Mouse (Mus musculus) forebrain, embryonic 10.5 days (tissue): ENCODE data around the gene Ascc3. TPM values are rescaled to one million over a fixed set of nuclear protein-coding genes. Genes with fewer than 3 reads are reported as not detected.

Experiments
- DNase-seq: peaks from one replicate; pipeline ENCODE4 v3.0.0-alpha.2; 2017; ENCODE audit warnings: low spot score; ENCODE audit errors: extremely low spot score
- H3K27ac ChIP-seq: fragments of 300-500 bp; sonication (generic); 2 replicates; pipeline ENCODE4 v1.5.1; 2016; ENCODE audit warnings: mild to moderate bottlenecking
- H3K27me3 ChIP-seq: fragments of 300-500 bp; sonication (generic); 2 replicates; pipeline ENCODE4 v1.6.1; 2016; ENCODE audit warnings: mild to moderate bottlenecking; ENCODE audit not compliant: poor library complexity, severe bottlenecking
- H3K36me3 ChIP-seq: fragments of 300-500 bp; sonication (generic); replicated peaks from 2 replicates; pipeline ENCODE4 v1.6.1; 2016; ENCODE audit warnings: mild to moderate bottlenecking, moderate library complexity
- H3K4me1 ChIP-seq: fragments of 300-500 bp; sonication (generic); 2 replicates; pipeline ENCODE4 v1.6.1; 2016
- H3K4me3 ChIP-seq: fragments of 300-500 bp; sonication (generic); 2 replicates; pipeline ENCODE4 v1.5.1; 2016; ENCODE audit warnings: mild to moderate bottlenecking, moderate library complexity
- H3K9me3 ChIP-seq: fragments of 300-500 bp; sonication (generic); 2 replicates; pipeline ENCODE4 v1.6.1; 2016; ENCODE audit warnings: mild to moderate bottlenecking, moderate library complexity
- WGBS: fragments of 180-500 bp; shearing (Covaris S2); methylation state at CpG from one replicate; pipeline ENCODE4 v1.1.7; 2016; 5-methylcytosine and 5-hydroxymethylcytosine counted together
- polyA plus RNA-seq: library from polyadenylated mRNA; unstranded; fragments of >200 nt; fragmentation: Nextera tagmentation; extraction: Ambion mirVana; gene quantifications from 2 replicates; pipeline ENCODE4 v1.2.1, GENCODE M21; 2016

The Ascc3 gene
- polyA plus RNA-seq, 1 experiment from 2014 or later, result 19.4 TPM

DNA sequence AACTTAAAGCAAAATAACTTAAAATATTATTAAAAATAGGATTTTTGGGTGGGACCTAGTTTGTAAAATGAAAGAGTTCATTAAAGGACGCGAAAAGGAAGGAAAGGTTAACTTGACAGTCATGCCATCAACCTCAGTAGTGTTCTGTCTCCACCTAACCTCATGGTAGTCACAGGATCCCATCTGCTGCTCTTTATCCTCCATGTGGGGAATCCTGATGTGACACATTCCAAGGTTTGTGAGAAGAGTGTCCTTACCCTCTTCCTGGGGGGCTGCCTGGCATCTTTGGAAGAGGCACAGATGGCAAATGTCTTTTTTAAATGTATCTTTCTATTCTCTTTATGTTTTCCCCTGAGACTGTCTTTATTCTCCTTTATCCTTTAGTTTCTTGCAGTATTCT, 181.4 kb downstream of the Ascc3 start:
- Histone ChIP-seq H3K36me3 (no peaks in the 10 kb centered on the region), H3K4me3 (no peak overlapping the region), H3K27me3 (no peaks in the 10 kb centered on the region; the same call in 1 of the 2 replicates), H3K27ac (no peak overlapping the region), H3K4me1 (peaks cover 16% of the 10 kb centered on the region), H3K9me3 (no peaks in the 10 kb centered on the region)
- DNase-seq, result no peak
- 89% methylated on average over 2 of the region's 2 CpGs for WGBS

DNA sequence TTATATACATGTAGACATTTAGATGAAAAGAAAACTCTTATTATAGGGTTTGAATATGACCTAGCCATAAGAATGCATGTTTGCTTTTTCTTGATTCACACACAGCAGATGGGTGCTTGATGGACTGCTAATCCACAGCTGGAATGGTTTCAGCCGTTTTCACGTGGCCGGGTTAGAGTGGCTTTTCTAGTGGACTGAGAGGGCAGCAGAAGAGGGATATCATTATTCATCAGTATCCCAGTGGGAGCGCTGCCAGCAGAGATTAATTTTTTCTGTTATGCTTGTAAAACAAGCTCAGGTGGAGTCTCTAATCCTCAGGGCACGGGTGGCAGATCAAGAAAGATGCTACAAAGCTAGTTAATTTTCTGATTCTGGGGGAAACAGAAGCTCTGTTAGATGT, 200.4 kb downstream of the Ascc3 start:
- no peak overlapping the region for H3K4me3 ChIP-seq
- 71% methylated on average over 5 of the region's 5 CpGs for WGBS
- no peak for DNase-seq

DNA sequence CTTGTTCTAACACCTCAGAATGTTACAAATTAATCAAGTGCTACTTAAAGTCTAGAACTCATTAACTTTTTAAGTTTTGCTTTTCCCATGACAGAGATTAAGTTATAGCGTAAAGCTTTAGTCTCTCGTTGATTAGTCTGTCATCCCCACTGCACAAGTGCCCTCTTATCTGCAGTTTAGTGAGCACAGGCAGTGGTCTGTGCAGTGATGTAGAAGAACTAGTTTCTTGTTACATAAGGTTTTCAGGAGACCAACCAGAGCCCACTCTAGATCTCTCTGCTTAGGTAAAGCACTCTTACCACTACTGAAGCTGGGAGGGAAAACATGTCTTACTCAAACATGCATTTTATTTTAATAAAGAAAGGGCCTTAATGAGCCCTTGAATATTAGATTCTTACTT, 209.1 kb downstream of the Ascc3 start:
- no peak for DNase-seq
- no peaks in the 10 kb centered on the region for H3K9me3 ChIP-seq
- no peaks in the 10 kb centered on the region for H3K27me3 ChIP-seq
- 32% methylated on average over 2 of the region's 2 CpGs for WGBS
- 0 out of 2 replicates have a peak overlapping the region, but pooled peaks have one; percentile 5 for H3K27ac ChIP-seq
- H3K4me3 ChIP-seq, result no peak overlapping the region
- peaks cover 31% of the 10 kb centered on the region for H3K4me1 ChIP-seq
- no peaks in the 10 kb centered on the region for H3K36me3 ChIP-seq

More for the DNA sequence above, 200.4 kb downstream of the Ascc3 start:
- Histone ChIP-seq H3K27me3 (no peaks in the 10 kb centered on the region), H3K4me1 (no peaks in the 10 kb centered on the region), H3K27ac (no peak overlapping the region), H3K36me3 (no peaks in the 10 kb centered on the region), H3K9me3 (no peaks in the 10 kb centered on the region)

DNA sequence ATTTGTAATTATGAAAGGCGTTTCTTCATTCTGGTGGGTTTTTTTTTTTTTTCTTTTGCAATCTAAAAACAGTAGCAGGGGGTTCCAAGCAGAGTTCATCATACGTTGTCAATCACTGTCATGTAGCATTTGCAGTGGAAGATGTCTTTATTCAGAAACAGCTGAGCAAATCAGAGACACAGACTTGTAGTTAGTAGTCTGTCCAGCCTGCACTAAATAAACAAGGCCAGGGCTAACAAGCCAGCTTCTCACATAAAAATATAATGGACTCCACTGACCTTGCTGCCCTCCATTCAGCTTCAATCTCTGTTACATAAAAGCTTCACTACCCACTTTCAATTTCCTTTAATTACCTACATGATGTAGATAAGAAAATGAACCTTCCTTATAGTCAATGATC, 209.9 kb downstream of the Ascc3 start:
- Histone ChIP-seq H3K27me3 (no peaks in the 10 kb centered on the region), H3K4me3 (no peak overlapping the region), H3K9me3 (no peaks in the 10 kb centered on the region), H3K36me3 (no peaks in the 10 kb centered on the region), H3K27ac (0 out of 2 replicates have a peak overlapping the region, but pooled peaks have one; percentile 15), H3K4me1 (peaks cover 31% of the 10 kb centered on the region)
- WGBS, result 38% methylated on average over 2 of the region's 2 CpGs
- no peak for DNase-seq

DNA sequence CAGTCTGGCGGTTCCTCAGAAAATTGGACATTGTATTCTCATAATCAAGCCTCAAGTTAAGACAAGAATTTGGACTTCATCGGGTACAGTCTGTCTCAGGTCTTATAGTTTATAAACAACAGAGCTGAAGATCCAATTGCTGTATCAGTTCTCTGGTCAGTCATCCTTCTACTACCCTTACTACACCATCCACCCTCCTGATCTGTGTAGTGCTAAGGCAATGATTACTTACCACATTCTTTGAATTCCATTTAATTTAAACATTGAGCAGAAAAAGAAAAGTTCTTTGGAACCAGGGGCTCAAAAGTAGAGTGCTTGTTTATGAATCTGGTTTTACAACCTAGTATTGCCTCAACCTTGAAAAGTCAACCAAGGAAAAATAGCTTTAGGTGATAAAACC, 213.7 kb downstream of the Ascc3 start:
- WGBS, result 93% methylated on average over 2 of the region's 2 CpGs
- Histone ChIP-seq H3K27ac (no peak overlapping the region), H3K4me1 (peaks cover 24% of the 10 kb centered on the region), H3K27me3 (no peaks in the 10 kb centered on the region), H3K4me3 (no peak overlapping the region), H3K36me3 (no peaks in the 10 kb centered on the region), H3K9me3 (no peaks in the 10 kb centered on the region)
- DNase-seq, result no peak

DNA sequence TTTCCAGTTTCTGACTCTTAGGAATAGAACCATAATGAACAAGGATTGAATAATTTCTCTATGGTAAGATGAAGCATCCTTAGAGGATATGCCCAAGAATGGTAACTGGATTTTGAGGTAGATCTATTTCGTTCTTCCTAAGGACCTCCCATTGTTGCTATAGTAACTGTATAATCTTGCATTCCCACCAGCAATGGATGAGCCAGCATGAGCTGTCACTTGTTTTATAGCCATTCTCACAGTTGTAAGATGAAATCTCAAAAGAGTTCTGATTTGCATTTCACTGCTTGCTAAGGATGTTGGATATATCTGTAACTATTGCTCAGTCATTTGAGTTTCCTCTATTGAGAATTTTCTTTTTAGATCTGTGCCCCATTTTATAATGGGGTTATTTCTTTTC, 229.9 kb downstream of the Ascc3 start:
- Histone ChIP-seq H3K36me3 (no peaks in the 10 kb centered on the region; the same call in 1 of the 2 replicates), H3K9me3 (no peaks in the 10 kb centered on the region), H3K4me3 (no peak overlapping the region), H3K27me3 (no peaks in the 10 kb centered on the region), H3K4me1 (no peaks in the 10 kb centered on the region), H3K27ac (no peak overlapping the region)
- 89% methylated on average over 1 of the region's 1 CpGs for WGBS
- DNase-seq, result no peak

DNA sequence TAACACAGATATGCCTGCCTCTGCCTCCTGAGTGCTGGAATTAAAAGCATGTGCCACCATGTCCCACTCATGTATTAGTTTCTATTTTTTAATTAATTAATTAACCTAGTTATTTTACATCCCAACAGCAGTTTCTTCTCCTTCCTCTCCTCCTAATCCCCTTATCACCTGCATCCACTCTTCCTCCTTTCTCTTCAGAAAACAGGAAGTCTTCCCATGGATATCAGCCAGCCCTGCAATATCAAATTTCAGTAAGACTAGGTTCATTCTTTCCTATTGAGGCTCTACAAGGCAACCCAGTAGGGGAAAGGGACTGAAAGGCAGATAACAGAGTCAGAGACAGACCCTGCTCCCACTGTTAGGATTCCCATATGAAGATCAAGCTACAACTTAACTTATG, 234.4 kb downstream of the Ascc3 start:
- DNase-seq, result no peak

DNA sequence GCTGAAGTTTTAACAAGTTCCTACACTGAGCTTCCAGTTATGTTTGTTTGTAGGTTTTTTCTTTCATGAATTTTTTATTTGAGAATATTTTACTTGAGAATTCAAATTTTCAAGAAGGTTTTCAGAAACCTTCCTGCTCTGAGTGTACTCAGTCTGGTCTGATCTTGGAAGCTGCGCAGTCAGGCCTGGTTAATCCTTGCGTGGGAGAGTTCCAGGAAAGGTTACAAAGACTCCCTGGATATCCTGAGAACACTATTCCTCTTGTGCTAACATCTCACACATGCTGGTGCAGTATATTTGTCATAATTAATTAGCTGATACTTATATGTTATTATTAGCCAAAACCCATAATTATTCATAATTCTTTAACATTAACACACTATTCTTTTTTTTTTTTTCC, 242.1 kb downstream of the Ascc3 start:
- Histone ChIP-seq H3K27ac (no peak overlapping the region), H3K27me3 (no peaks in the 10 kb centered on the region), H3K4me1 (no peaks in the 10 kb centered on the region), H3K4me3 (no peak overlapping the region), H3K36me3 (0 out of 2 replicates have a peak, but pooled peaks cover 3% of the 10 kb centered on the region), H3K9me3 (no peaks in the 10 kb centered on the region)
- 80% methylated on average over 2 of the region's 2 CpGs for WGBS
- no peak for DNase-seq

More for the DNA sequence above, 234.4 kb downstream of the Ascc3 start:
- H3K36me3 ChIP-seq, result peaks cover 3% of the 10 kb centered on the region; the same call in 1 of the 2 replicates
- no peak overlapping the region for H3K27ac ChIP-seq
- no peaks in the 10 kb centered on the region for H3K4me1 ChIP-seq
- no peaks in the 10 kb centered on the region for H3K27me3 ChIP-seq
- no peak overlapping the region for H3K4me3 ChIP-seq
- H3K9me3 ChIP-seq, result no peaks in the 10 kb centered on the region

DNA sequence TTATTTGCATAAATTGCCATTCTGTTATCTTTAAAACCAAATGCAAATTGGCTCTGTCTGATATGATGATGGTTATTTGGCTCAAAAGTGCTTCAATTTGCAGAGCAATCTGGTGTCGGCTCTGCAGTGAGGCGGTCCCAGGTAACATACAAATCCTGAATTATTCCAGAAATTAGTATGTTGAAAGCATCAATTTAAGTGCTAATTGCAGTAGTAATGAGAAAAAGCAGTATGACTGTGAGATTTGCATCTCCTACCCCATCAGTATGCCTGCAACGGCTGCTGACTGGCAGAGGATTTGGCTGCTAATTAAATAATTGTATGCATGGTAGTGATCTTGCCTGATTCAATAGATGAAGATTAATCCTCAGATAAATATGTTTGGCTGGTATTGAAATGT, 250.9 kb downstream of the Ascc3 start:
- no peak overlapping the region for H3K27ac ChIP-seq
- H3K9me3 ChIP-seq, result no peaks in the 10 kb centered on the region
- peaks cover 8% of the 10 kb centered on the region; the same call in 1 of the 2 replicates for H3K36me3 ChIP-seq
- H3K4me1 ChIP-seq, result no peaks in the 10 kb centered on the region
- DNase-seq, result no peak
- H3K4me3 ChIP-seq, result no peak overlapping the region
- H3K27me3 ChIP-seq, result no peaks in the 10 kb centered on the region
- 94% methylated on average over 3 of the region's 3 CpGs for WGBS

DNA sequence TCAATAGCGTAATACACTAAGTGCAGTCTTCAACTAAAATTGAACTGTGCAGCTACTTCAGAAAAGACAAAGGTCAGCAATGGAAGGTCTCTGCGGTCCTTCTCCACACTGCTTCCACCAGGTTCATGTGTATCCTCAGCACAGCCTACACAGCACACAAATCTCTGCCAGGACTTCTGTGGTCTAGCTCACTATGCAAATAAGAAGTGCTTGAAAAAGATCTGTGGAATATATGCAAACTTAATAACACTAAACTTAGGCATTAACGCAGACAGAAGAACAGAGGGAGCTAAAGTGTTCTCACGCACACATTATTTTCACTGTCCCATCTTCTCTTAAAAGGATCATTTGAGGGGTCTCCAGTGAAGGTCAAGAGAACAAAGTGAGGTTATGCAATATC, 275.7 kb downstream of the Ascc3 start:
- no peak for DNase-seq
- H3K9me3 ChIP-seq, result no peaks in the 10 kb centered on the region
- no peaks in the 10 kb centered on the region for H3K4me1 ChIP-seq
- H3K27me3 ChIP-seq, result no peaks in the 10 kb centered on the region
- H3K4me3 ChIP-seq, result no peak overlapping the region
- no peaks in the 10 kb centered on the region for H3K36me3 ChIP-seq
- 92% methylated on average over 4 of the region's 4 CpGs for WGBS
- no peak overlapping the region for H3K27ac ChIP-seq

DNA sequence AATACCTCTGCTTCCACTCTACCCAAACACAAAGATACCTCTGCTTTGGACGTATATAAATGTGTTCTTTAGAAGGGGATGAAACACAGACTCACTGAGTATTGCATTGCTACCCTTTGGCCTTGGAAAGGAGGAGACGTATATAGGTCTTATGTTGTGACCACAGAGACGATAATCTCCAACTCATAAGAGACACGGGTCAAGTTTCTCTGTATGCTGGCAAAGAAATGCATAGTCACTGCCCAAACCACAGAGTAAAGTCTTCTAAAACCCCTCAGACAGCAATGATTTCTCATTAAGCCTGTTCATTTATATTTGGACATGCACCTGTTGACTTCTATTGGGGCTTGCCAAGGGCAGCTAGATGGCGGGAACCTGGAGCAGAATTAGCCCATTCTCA, 284.5 kb downstream of the Ascc3 start:
- Histone ChIP-seq H3K4me1 (no peaks in the 10 kb centered on the region), H3K27me3 (no peaks in the 10 kb centered on the region), H3K4me3 (no peak overlapping the region), H3K27ac (no peak overlapping the region), H3K9me3 (no peaks in the 10 kb centered on the region), H3K36me3 (no peaks in the 10 kb centered on the region)
- DNase-seq, result no peak
- WGBS, result 89% methylated on average over 5 of the region's 5 CpGs

DNA sequence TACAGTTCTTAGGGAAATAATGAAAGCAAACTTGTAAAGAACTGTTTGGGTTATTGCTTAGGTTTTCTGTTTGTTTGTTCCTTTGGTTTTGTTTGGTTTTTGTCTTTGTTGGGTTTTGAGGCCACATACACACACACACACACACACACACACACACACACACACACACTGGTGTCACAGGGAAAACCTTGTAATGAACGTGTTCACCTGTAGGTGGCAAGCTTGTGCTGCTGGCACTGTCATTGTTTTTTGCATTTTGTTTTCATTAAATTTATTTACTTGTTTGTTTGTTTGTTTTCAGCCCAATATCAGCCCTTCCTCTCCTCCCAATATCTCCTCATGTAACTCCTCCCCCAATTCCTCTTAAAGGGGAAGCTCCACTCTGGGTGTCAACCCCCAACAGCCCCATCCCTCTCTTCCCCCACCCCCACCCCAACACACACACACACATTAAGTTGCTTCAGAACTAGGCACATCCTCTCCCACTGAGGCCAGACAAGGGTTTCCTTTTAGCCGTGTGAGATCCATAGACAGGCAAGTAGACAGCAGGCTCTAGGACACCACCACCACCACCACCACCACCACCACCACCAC, 289.1 kb downstream of the Ascc3 start:
- no peak for DNase-seq

DNA sequence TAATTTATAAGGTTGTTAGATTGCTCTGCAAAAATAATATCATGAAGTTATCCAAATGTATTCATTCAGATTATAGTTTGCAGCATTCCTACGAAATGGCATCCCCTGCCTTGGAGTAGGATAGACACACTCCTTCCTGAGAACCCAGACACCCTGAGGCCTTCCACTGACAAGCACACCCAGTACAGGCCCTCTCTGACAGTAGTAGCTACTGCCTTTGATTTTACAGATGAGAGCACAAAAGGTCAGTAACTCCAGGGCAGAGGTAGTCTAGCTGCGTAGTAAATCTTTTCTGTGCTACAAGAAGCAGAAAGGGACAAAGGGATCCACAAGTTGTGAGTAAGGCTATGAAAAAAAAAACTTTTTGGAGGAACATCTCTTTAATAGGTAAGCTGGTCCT, 289.9 kb downstream of the Ascc3 start:
- H3K4me3 ChIP-seq, result no peak overlapping the region
- WGBS, result 70% methylated on average over 2 of the region's 2 CpGs
- H3K27me3 ChIP-seq, result peaks cover 15% of the 10 kb centered on the region
- no peaks in the 10 kb centered on the region for H3K4me1 ChIP-seq
- H3K9me3 ChIP-seq, result no peaks in the 10 kb centered on the region
- no peaks in the 10 kb centered on the region for H3K36me3 ChIP-seq
- H3K27ac ChIP-seq, result no peak overlapping the region
- DNase-seq, result no peak

More for the DNA sequence above, 289.1 kb downstream of the Ascc3 start:
- no peaks in the 10 kb centered on the region for H3K4me1 ChIP-seq
- H3K4me3 ChIP-seq, result no peak overlapping the region
- WGBS, result 42% methylated on average over 2 of the region's 2 CpGs
- no peak overlapping the region for H3K27ac ChIP-seq
- no peaks in the 10 kb centered on the region for H3K36me3 ChIP-seq
- H3K9me3 ChIP-seq, result no peaks in the 10 kb centered on the region
- peaks cover 10% of the 10 kb centered on the region; the same call in 1 of the 2 replicates for H3K27me3 ChIP-seq

DNA sequence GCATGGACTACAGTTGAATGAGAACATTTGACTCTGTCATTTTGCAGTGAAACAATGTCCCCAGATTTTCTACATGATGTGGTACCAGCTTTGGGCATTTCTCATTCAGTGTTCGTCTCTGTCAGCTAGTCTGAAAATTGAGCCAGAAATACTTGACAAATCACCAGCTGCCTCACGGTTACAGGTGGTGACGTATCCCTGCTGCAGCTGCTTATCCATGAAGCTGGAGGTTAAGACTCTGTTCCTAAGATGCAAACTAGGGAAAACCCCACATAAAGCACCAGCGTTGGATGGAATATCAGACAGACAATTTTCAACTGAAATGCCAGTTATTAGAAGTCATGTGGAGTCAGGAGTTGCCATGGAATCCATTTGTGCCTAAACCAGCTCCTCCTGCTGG, 293.8 kb downstream of the Ascc3 start:
- H3K27me3 ChIP-seq, result peaks cover 55% of the 10 kb centered on the region
- 73% methylated on average over 4 of the region's 4 CpGs for WGBS
- no peak overlapping the region for H3K27ac ChIP-seq
- no peak overlapping the region for H3K4me3 ChIP-seq
- H3K4me1 ChIP-seq, result no peaks in the 10 kb centered on the region
- DNase-seq, result no peak
- no peaks in the 10 kb centered on the region for H3K9me3 ChIP-seq
- no peaks in the 10 kb centered on the region for H3K36me3 ChIP-seq
